Mouse (Mus musculus) liver, embryonic 14.5 days (tissue): ENCODE data around the gene En2.

ENCODE experiments used
- CTCF ChIP-seq: IDR thresholded peaks from 2 replicates; pipeline ENCODE4 v1.5.1; 2016; ENCODE audit warnings: antibody characterized with exemption, low read depth, control low read depth
- EP300 ChIP-seq: IDR thresholded peaks from 2 replicates; pipeline ENCODE4 v1.6.1; 2016; ENCODE audit warnings: antibody characterized with exemption, low read depth

GRCm38 (mm10) chr5:28124321-28125230 lies 40.9 kb upstream of the En2 start:
- TF ChIP-seq CTCF (no peak), EP300 (no peak)
